Mouse (Mus musculus) kidney, embryonic 15.5 days (tissue): ENCODE results near the gene Grin2d. TPM values are rescaled to one million over a fixed set of nuclear protein-coding genes. Genes with fewer than 3 reads are reported as not detected.

Source experiments
- ATAC-seq: fragments of 200-750 bp; cut with Nextera tagmentation; replicated peaks from 2 replicates; pipeline ENCODE4 v1.8.0; 2017; ENCODE audit warnings: moderate TSS enrichment; ENCODE audit not compliant: low FRiP score
- H3K27ac ChIP-seq: fragments of 300-500 bp; sonication (generic); 2 replicates; pipeline ENCODE4 v1.5.1; 2015; ENCODE audit warnings: mild to moderate bottlenecking, inconsistent platforms
- H3K27me3 ChIP-seq: fragments of 300-500 bp; sonication (generic); 2 replicates; pipeline ENCODE4 v1.6.1; 2015; ENCODE audit warnings: inconsistent platforms
- H3K36me3 ChIP-seq: fragments of 300-500 bp; sonication (generic); 2 replicates; pipeline ENCODE4 v1.6.1; 2015; ENCODE audit warnings: inconsistent platforms
- H3K4me1 ChIP-seq: fragments of 300-500 bp; sonication (generic); 2 replicates; pipeline ENCODE4 v1.6.1; 2015; ENCODE audit warnings: inconsistent platforms
- H3K4me2 ChIP-seq: fragments of 300-500 bp; sonication (generic); 2 replicates; pipeline ENCODE4 v1.6.1; 2015; ENCODE audit warnings: moderate library complexity, mild to moderate bottlenecking, inconsistent platforms
- H3K4me3 ChIP-seq: fragments of 300-500 bp; sonication (generic); replicated peaks from 2 replicates; pipeline ENCODE4 v1.5.1; 2015; ENCODE audit warnings: mild to moderate bottlenecking, inconsistent platforms
- H3K9ac ChIP-seq: fragments of 300-500 bp; sonication (generic); 2 replicates; pipeline ENCODE4 v1.6.1; 2015; ENCODE audit warnings: mild to moderate bottlenecking, inconsistent platforms
- H3K9me3 ChIP-seq: fragments of 300-500 bp; sonication (generic); replicated peaks from 2 replicates; pipeline ENCODE4 v1.6.1; 2016; ENCODE audit warnings: inconsistent platforms
- WGBS: fragments of 180-500 bp; shearing (Covaris S2); methylation state at CpG from one replicate; pipeline ENCODE4 v1.1.7; 2015; ENCODE audit warnings: mixed read lengths; 5-methylcytosine and 5-hydroxymethylcytosine counted together
- polyA plus RNA-seq: library from polyadenylated mRNA; unstranded; fragments of >200 nt; fragmentation: Nextera tagmentation; extraction: Ambion mirVana; gene quantifications from 2 replicates; pipeline ENCODE4 v1.2.1, GENCODE M21; 2015

The Grin2d gene
- polyA plus RNA-seq, 1 experiment from 2014 or later: 0.47 TPM

DNA sequence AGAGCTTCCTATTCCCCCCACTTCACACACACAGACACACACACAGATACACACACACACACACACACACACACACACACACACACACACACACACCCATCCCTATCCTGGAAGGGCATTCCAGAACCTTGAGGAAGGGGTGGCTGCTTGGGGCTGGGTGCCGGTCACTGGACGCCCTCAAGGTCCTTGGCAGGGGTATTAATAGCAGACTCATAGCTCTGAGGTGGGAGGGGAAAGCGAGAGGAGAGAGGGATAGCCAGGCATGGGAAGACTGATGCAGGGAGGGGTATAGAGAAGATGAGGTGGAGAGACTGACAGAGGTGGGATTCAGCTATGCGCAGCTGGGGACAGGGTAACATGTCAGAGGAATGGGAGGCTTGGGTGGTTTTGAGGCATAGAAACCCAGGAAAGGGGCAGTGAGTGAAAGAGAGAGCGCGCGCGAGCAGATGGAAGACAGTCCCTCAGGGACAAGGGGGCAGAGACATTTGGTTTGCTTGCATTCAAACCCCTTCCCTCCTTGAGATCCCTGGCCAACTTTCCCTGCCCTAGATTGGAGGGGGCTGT is 9.0 kb downstream of the Grin2d start:
- H3K4me2 ChIP-seq: peak overlapping the region; percentile 52
- no peak overlapping the region for H3K9ac ChIP-seq
- no peaks in the 10 kb centered on the region for H3K9me3 ChIP-seq
- peaks cover 53% of the 10 kb centered on the region for H3K27me3 ChIP-seq
- H3K36me3 ChIP-seq: peaks cover 5% of the 10 kb centered on the region; the same call in 1 of the 2 replicates
- no peak overlapping the region for H3K27ac ChIP-seq
- H3K4me3 ChIP-seq: peak overlapping the region; percentile 25
- no peak for ATAC-seq
- H3K4me1 ChIP-seq: peaks cover 56% of the 10 kb centered on the region
- WGBS: 11% methylated on average over 8 of the region's 8 CpGs

DNA sequence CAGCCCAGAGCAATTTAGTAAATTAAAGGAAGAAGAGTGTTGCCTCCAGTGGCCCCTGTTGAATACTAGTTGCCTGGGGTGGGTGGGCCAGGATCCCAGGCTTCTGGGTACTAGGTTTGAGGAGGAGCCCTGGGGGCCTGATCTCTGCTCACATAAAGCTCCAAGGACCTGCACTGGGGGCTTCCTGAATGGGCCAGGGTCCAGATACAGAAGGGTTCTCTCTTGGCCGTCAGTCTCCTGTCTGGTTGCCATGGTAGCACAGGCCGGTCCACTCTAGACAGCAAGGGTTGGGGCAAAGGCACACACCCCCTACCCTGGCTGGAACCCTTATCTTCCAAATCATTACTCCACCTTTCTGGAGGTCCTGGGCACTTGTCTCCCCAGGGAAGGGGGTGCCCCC is 10.3 kb downstream of the Grin2d start:
- 0 out of 2 replicates have a peak overlapping the region, but pooled peaks have one; percentile 94 for H3K4me2 ChIP-seq
- H3K4me3 ChIP-seq: no peak overlapping the region
- H3K4me1 ChIP-seq: peaks cover 47% of the 10 kb centered on the region
- peaks cover 56% of the 10 kb centered on the region for H3K27me3 ChIP-seq
- no peak for ATAC-seq
- no peak overlapping the region for H3K27ac ChIP-seq
- no peaks in the 10 kb centered on the region for H3K9me3 ChIP-seq
- H3K36me3 ChIP-seq: no peaks in the 10 kb centered on the region
- WGBS: 37% methylated on average over 2 of the region's 2 CpGs
- no peak overlapping the region for H3K9ac ChIP-seq

DNA sequence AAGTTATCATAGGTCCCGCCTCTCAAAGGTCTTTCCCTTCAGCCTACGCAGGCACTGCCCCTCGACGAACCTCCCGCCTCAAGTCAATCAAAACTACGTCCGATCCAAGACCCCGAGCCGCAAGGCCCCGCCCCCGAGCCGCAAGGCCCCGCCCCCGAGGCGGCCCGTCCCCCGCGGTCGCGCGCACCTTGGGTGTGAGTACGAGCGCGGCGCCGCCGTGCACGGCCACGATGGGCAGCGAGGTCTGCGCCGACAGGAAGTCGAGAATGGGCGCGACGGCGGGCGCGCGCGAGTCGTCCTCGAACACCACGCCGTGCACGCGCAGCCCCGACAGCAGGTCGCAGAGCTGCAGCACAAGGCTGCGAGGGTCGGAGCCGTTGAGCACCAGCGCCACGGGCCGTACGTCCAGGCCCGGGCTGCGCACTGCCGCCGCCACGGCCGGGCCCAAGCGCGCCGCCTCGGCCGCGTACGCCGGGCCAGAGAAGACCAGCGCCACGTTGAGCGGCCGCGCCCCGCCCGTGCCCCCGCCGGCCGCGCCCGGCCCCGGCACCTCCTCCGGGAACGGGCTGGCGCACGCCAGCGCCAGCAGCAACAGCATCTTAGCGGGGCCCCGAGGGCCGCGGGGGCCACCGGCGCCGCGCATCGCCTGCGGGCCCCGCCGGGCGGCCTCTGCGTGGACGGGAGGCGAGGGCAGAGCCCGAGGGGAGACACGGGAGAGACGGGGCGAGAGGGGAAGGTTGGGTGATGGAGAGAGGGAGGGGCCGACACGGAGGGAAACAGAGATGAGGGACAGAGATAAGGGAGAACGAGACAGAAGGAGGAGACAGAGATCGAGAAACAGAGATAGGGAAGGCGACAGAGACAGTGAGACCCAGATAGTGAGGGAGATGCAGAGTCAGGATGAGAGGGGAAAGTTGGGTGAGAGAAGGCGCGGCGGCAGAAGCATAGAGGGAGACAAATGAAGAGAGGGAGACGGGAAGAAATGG is 12.0 kb downstream of the Grin2d start:
- H3K4me2 ChIP-seq: peak overlapping the region; percentile 94
- H3K9me3 ChIP-seq: no peaks in the 10 kb centered on the region
- peaks cover 47% of the 10 kb centered on the region for H3K4me1 ChIP-seq
- H3K4me3 ChIP-seq: peak overlapping the region; percentile 73
- under 1% methylated on average over 114 of the region's 117 CpGs for WGBS
- ATAC-seq: peak; percentile 73
- peaks cover 54% of the 10 kb centered on the region for H3K27me3 ChIP-seq
- H3K9ac ChIP-seq: peak overlapping the region; percentile 91
- H3K36me3 ChIP-seq: no peaks in the 10 kb centered on the region
- peak overlapping the region; percentile 77 for H3K27ac ChIP-seq

DNA sequence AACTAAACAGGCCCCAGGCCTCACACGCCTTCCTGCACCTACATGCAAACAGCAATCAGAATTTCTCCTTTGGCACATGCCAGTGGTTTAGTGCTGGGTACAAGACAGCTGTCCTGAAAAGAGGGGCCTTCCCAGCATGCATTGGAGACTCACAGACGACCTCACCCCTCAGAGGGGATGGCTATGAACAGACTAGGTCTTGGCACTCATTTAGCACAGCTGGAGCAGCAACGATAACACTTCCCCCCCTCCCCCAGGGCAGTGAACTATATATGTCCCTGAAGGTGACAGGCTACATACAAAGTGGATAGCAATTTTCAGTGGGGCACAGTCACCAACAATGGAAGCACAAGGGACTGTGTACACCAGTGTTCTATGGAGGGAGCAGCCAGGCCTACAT is 13.7 kb downstream of the Grin2d start:
- Histone ChIP-seq H3K4me3 (no peak overlapping the region), H3K27ac (no peak overlapping the region), H3K9me3 (no peaks in the 10 kb centered on the region), H3K27me3 (peaks cover 43% of the 10 kb centered on the region), H3K4me2 (no peak overlapping the region), H3K9ac (no peak overlapping the region), H3K4me1 (peaks cover 31% of the 10 kb centered on the region), H3K36me3 (no peaks in the 10 kb centered on the region)
- no peak for ATAC-seq
- 65% methylated on average over 3 of the region's 3 CpGs for WGBS

DNA sequence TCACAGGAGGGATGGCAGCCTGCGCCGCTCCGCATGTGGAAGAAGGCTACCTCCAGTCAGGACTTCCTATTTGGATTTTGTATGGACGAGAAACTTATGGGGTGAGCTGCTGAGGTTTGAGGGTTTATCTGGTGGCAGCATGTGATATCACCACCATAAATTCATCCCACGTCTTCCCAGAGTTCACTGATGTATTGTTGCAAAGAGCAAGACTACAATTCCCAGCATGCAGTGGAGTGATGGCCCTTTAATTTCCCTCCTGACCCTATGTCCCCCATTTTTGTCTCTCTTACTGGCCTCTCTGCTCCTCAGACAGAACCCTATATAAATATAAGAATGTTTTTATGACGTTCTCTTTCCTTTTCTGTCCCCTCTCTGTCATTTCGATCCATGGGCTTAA is 15.4 kb downstream of the Grin2d start:
- no peak overlapping the region for H3K4me2 ChIP-seq
- H3K27me3 ChIP-seq: peaks cover 41% of the 10 kb centered on the region
- no peak overlapping the region for H3K27ac ChIP-seq
- no peaks in the 10 kb centered on the region for H3K9me3 ChIP-seq
- H3K4me1 ChIP-seq: peaks cover 23% of the 10 kb centered on the region
- no peak for ATAC-seq
- no peaks in the 10 kb centered on the region for H3K36me3 ChIP-seq
- no peak overlapping the region for H3K9ac ChIP-seq
- 86% methylated on average over 7 of the region's 7 CpGs for WGBS
- no peak overlapping the region for H3K4me3 ChIP-seq

DNA sequence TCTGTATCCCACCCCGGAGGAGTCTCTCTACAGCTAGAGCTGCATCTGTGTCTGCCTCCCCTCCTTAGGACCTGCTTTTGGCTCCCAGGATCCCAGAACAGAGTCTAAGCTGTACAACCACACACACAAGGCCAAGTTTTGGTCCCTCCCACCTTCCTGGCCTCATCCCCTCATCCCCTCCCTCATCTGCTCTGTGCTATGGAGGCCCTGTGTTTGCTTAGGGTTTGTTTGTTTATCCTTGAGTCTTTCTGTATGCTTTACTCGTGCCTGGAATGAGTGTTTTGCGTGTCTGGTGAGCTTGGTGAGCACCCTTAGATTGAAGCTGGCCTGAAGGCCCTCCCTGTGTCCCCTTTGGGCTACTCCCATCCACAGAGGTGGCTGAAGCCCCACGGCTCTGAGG is 19.2 kb downstream of the Grin2d start:
- H3K36me3 ChIP-seq: no peaks in the 10 kb centered on the region
- no peaks in the 10 kb centered on the region for H3K9me3 ChIP-seq
- no peak overlapping the region for H3K4me3 ChIP-seq
- no peak for ATAC-seq
- H3K27ac ChIP-seq: no peak overlapping the region
- H3K27me3 ChIP-seq: peaks cover 54% of the 10 kb centered on the region
- 50% methylated on average over 4 of the region's 4 CpGs for WGBS
- H3K9ac ChIP-seq: no peak overlapping the region
- H3K4me1 ChIP-seq: peaks cover 21% of the 10 kb centered on the region
- no peak overlapping the region for H3K4me2 ChIP-seq

DNA sequence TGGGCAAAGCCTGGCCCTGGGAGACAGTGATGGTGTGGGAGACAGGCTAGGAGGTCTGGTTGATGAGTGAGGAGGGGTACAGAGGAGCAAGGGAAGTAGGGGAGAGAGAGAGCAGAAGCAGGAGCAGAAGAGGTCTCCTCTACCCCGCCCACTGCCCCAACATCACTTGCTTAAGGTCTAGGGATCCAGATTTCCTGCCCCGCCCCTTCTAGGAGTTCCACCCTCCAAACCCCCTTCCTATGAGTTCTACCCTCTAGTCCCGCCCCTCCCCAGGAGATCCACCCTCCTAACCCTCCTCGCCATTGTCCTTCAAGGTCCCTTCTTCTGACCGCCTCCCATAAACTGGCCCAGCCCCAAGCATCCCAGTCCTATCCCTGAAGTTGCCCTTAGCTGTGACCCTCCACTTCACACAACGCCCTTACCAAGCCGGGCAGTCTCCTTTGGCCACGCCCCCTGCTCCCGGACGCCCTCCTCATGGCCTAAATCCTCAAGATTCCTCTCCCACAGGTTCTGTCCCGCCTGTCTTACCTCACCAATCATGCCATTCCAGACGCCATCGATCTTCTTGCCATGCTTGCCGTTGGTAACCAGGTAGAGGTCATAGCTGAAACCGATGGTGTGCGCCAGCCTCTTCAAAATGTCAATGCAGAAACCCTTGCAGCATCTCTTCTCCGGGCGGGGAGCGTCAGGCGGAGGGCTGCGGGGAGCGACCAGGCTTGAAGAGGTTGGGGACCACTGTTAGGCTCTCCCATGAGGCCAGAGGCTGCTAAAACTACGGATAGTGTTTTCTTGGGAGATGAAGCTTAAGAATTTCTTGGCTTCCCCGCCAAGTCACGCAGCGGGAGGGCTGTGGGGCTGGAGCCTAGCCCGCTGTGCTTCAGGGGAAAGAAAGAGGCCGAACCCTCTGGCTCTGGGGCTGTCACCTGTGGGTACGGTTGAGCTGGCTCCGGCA is 21.0 kb downstream of the Grin2d start:
- peak overlapping the region; percentile 24; the same call in 1 of the 2 replicates for H3K9ac ChIP-seq
- peaks cover 49% of the 10 kb centered on the region for H3K27me3 ChIP-seq
- peaks cover 21% of the 10 kb centered on the region for H3K4me1 ChIP-seq
- ATAC-seq: peak; percentile 59
- no peak overlapping the region for H3K27ac ChIP-seq
- no peaks in the 10 kb centered on the region for H3K9me3 ChIP-seq
- H3K4me3 ChIP-seq: peak overlapping the region; percentile 40
- peak overlapping the region; percentile 68 for H3K4me2 ChIP-seq
- 3% methylated on average over 30 of the region's 30 CpGs for WGBS
- H3K36me3 ChIP-seq: no peaks in the 10 kb centered on the region

DNA sequence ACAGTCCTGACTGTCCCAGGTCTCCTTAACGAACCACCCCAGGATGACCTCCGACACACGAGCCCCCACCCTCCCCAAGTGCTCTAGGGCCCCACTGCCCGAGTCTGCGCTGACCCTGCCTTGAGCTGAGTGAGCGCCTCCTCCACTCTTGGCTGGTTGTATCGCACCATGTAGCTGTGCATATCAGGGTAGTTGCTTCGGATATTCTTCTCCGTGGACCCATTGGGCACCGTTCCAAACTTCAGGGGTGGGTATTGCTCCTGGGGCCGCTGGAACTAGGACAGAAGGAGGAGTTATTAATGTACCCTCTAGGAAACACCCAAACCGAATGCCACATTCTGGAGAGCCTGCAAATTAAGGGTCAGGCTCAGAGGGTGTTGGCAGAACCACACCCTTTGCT is 25.1 kb downstream of the Grin2d start:
- Histone ChIP-seq H3K4me3 (no peak overlapping the region), H3K27ac (no peak overlapping the region), H3K27me3 (peaks cover 34% of the 10 kb centered on the region), H3K36me3 (no peaks in the 10 kb centered on the region), H3K9ac (no peak overlapping the region), H3K4me2 (no peak overlapping the region), H3K4me1 (peaks cover 17% of the 10 kb centered on the region), H3K9me3 (no peaks in the 10 kb centered on the region)
- WGBS: 73% methylated on average over 12 of the region's 12 CpGs
- no peak for ATAC-seq

DNA sequence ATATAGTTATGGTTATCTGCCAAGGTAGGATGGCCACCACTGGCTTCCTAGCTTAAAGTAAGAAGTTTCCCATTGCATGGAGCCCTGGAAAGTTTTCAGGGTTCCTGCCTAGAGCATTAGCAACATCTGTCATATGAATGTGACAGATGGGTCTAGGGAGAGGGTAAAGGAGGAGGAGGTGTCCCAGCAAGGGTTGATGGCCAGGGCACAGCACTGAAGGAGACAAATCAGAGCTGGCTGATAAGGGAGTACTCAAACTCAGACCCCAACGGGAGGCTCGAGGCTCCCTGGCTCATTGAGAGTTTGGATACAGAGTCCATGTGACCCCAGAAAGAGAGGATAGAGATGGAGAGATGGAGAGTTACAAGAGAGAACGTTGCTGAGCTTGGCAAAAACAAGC is 27.5 kb downstream of the Grin2d start:
- no peak overlapping the region for H3K4me3 ChIP-seq
- peaks cover 15% of the 10 kb centered on the region; the same call in 1 of the 2 replicates for H3K27me3 ChIP-seq
- no peak for ATAC-seq
- no peaks in the 10 kb centered on the region for H3K36me3 ChIP-seq
- no peak overlapping the region for H3K9ac ChIP-seq
- 69% methylated on average over 3 of the region's 3 CpGs for WGBS
- H3K4me2 ChIP-seq: no peak overlapping the region
- no peaks in the 10 kb centered on the region for H3K4me1 ChIP-seq
- H3K9me3 ChIP-seq: no peaks in the 10 kb centered on the region
- H3K27ac ChIP-seq: no peak overlapping the region

DNA sequence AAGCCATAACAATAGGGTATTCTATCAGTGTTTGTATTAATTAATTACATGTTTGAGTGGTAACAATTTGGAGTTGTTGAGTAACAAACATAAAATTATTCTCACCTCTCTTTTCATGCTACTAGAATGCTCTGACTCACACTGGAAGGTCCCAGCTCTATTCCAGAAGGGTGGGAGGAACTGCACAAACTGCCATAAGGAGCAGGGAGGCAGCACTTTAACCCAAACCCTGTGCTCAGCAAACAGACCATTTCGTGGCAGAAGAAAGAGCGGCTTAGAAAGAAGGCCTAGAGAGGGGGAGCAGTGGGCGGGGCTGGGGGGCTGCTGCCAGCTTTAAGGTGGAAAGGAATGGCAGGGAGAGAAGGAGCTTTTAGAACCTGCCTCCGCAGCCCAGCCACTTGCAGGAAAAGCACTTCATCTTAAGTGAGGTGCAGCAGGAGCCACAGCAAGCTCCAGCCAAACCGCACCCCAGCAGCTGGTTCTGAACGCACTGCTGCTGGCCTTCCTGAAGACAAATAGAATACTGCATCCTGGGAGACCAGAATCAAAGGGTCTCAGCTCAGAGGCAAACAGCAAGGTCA is 29.6 kb downstream of the Grin2d start:
- H3K4me2 ChIP-seq: no peak overlapping the region
- H3K9ac ChIP-seq: no peak overlapping the region
- no peaks in the 10 kb centered on the region for H3K36me3 ChIP-seq
- ATAC-seq: no peak
- WGBS: 21% methylated on average over 6 of the region's 6 CpGs
- H3K4me1 ChIP-seq: no peaks in the 10 kb centered on the region
- no peak overlapping the region for H3K27ac ChIP-seq
- no peaks in the 10 kb centered on the region for H3K9me3 ChIP-seq
- H3K4me3 ChIP-seq: no peak overlapping the region
- peaks cover 22% of the 10 kb centered on the region; the same call in 1 of the 2 replicates for H3K27me3 ChIP-seq

DNA sequence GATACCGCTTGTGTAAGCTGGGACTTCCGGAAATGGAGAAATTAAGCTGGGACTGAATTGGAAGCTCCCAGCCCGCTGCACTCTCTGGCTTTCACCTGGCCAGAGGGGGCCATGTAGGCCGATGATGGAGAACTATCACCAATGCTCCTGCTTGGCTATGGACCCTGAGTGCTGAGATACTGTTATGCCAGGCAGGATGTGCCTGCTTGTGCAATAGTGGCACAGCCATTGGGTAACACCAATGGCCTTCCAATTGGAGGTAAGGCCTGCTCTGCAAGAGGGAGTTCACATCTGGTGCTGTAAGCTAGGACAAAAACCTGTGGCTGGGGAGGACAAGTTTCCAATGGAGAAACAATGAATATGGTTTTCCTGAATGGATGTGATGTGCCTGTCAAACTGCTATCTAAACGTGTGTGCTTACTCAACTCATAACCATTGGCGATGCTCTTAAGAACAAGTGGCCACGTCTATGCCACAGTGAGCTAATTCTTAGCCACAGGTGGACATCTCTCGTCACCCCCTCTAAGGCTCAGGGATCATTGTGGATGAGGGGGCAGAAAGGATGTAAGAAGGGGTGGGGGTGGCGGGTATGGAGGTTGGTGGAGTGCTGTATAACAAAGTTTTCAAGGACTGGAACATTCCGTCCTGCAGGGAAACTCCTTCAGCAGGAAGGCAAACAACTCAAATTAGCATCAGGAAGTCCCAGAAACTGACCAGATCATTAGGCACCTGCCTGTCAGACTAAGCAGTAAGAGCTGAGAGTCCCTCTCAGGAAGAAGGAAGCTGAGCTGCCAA is 35.0 kb downstream of the Grin2d start:
- H3K4me2 ChIP-seq: no peak overlapping the region
- no peaks in the 10 kb centered on the region for H3K4me1 ChIP-seq
- no peak overlapping the region for H3K9ac ChIP-seq
- H3K4me3 ChIP-seq: no peak overlapping the region
- no peak overlapping the region for H3K27ac ChIP-seq
- H3K36me3 ChIP-seq: no peaks in the 10 kb centered on the region
- H3K27me3 ChIP-seq: peaks cover 21% of the 10 kb centered on the region
- WGBS: 89% methylated on average over 10 of the region's 10 CpGs
- ATAC-seq: no peak
- no peaks in the 10 kb centered on the region for H3K9me3 ChIP-seq
